Mouse (Mus musculus): ENCODE measurements at regions not wholly inside any gene's neighbourhood (a gene's known extent, or its start where the extent isn't known, plus 50 kb on each side); places are given as distances from the start of the nearest gene placed in this dataset.
"Not testable (repeated sequence)": the region's sequence is repeated elsewhere in the genome, so short reads cannot be mapped to it uniquely, and the experiment has no call there.

DNA sequence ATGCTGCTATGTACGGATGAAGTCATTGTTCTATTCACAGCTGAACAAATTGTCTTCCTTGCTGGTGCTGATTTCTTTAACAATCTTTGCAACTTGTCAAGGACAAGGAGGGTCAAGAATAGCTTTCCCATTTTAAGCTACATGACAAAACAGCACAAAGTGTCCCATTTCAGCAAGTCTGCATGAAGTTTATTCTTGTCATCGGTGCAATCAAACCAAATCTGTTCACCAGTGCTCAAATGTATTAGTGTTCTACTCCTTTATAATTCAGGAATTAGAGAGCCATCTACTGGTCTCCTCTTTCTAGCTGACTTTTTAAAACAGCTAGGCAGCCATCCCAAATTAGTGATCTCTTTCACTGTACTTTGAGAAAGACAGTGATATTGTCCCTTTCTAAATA lies 1040.8 kb downstream of the Galc start:
- DNase-seq (ENCODE audit: low spot score in 2 of 2), result peak; percentile 2 to 37

DNA sequence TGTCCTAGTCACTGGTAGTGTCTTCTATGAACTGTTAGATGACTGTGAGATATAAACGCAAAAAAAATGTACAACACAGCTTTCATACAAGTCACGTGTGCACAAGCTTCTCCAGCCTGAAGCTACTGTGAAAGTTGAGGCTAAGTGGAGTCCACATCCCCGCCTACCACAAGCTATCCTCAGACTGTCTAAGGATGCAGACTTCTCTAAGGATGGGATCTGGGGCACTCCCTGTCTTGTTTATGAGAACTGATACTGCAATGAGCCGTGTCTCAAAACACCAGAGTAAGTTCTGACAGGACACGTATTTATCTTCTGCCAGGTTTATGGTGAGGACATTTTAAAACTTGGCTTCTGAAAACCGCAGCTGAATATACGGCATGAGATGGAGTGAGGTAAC lies 1041.7 kb downstream of the Galc start:
- no peak for DNase-seq (ENCODE audit: low spot score in 2 of 2)

DNA sequence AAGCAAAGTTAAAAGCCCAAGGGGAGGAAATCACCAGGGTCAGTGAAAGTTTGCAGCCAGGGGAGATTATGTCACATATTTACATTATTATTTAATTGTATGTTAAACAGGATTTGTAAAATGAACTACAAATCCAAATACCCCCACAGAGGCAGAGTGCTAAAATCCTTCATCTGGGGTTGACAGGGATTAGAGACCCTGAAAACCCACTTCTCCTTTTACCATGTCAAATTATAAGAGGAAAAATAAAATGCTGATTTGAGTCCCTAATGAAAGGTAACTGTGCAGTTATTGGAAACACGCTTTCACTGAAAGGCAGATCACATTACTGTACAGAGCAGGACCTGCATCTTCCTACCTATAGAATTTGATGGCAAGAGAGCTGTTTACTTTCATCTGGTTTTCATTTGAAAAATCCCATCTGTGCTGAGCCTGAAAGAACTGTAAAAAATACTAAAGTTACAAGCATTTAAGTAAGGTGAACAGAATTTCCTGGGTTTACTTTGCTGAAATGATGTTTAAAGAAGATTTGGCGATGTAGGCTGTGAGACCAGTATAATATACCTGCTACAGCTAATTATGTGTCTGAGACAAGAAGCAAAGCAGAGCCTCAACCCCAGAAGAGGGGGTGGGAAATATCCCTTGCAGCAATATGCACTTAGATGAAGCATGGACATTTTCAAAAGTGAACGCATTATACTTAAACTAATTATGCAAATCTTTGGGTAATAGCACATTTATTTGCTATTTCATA lies 1055.4 kb downstream of the Galc start:
- no peak for DNase-seq (ENCODE audit: low spot score in 2 of 2)

DNA sequence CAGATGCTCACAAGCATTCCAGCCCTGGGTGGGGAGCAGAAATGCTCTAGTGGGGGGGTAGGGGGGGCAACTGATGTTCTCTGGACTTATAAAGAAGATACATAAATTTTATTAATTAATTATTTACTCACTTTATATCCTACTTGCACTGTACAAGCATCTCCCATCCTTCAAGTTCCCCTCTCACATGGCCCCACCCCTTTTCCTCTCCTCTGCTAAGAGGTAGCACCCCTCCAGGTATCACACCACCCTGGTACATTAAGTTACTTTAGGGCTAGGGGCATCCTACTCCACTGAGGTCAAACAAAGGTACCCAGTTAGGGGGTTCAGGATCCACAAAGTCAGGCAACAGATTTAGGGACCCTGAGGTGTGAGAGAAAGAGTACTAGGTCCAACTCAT lies 1097.4 kb downstream of the Galc start:
- DNase-seq (ENCODE audit: low spot score in 2 of 2), result no peak

DNA sequence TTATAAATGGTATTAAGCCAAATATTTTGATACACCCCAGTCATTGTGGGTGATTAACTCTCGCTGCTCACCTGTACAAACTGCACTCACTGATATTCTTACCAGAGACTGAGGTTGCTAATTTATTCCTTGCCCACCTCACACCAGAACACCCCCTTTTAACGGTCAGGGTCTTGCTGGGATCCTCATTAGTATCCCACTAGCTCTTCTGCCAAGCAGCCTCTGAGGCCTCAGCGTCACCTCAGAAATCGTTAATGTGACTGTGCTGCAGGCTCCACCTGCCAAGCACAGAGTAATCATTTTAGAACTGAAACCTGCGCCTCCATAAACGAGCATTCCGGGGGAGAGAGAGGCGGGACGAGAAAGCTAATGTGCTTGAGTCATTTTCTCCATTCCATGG lies 1097.8 kb downstream of the Galc start:
- DNase-seq (ENCODE audit: low spot score in 2 of 2), result no peak

DNA sequence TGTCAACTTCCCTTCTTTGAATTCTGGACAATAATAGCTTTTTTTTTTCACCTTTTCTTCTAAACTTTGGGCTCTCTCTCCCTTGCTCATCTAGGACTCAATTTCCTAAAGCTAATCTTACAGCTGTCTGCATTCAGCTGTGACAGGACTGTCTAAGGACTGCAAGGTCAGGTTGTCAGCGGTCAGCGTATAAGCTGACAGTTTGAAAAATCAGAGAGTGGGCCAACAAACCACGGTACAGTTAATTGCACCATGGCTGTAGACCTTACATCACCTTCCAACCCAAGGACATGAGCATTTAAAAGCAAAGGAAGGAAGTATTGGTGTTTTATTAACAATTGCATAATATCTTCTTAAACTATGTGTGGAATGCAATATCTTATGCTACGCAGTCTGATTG lies 1100.9 kb downstream of the Galc start:
- DNase-seq (ENCODE audit: low spot score in 2 of 2), result no peak

DNA sequence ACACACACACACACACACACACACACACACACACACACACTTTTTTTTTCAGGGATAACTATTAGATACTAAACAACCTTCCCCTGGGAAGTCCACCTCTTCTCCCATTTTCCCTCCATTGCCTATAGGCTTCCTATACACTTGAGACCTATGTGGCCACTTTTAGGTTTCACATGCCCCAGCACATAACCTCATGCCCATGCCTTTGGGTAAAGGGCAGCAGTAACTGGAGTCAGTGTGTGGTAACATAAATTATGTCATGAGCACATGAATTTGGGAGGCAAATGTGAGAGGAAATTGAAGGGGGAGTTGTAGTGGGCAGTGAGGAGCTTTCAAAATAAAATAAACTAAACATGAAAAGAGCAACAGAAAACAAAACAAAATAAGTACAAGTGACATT lies 1101.5 kb downstream of the Galc start:
- no peak for DNase-seq (ENCODE audit: low spot score in 2 of 2)

DNA sequence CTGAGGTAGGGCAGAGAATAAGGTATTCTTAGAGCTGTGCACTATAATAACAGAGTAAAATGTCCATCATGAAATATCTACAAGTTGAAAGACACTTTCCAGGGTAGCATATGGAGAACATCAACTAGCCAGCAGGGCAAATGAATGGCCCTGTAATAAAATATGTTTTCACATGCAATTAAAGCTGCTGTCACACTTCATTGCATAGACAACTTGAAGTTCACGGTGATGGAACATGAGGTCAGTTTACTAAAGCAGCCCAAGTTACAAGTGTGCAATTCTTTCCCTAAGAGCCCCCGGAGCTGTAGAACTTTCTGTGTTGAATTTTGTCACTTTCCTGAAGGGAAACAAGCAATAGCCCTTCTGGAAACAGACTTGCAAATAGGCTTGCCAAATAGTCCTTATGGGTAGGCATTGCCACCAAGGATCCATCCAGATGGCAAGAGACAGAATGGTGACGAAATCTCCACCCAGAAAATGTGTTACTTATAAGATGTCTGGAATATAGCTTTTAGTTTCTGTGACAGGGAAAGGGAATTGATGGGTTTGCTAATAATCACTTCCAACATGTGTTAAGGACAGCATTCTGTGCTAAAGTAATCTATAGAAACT lies 1102.7 kb downstream of the Galc start:
- DNase-seq (ENCODE audit: low spot score in 2 of 2), result peak; percentile 48 to 70

DNA sequence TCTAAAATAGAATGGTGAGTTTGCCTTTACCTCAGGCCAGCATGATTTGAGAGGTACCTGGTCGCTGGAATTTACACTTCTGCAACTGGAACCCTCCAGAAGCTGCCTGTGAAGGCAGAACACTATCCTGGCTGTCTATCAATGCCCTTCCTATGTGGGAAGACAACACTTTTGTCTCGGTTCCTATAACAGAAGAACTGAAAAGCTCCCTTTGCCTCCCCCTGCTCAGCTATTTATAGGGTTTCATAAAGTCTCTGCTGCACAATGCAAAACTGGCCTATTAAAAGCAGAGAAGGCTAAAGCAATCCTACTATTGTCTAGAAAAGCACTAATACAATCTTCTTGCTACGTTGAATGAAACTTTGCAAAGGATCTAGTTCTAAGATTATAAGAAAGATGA lies 1116.5 kb downstream of the Galc start:
- DNase-seq (ENCODE audit: low spot score in 2 of 2), result no peak

DNA sequence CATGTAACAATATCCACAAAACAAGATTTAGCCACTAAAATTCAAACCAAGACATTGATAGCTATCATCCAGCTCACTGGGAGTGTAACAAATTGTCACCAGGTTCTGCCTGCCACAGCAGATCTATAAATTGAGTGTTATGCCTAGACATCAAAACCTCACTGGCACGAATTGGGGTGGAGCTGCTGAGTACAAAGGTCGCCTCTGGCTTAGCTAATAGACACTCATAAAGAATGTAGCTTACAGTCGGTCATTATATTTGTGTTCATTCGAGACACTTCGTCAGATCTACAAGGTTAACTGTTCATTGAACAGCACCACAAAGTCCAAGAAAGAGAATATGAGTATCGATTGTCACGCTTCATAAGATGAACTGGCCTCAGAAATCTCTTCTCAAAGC lies 1121.3 kb downstream of the Galc start:
- no peak for DNase-seq (ENCODE audit: low spot score in 2 of 2)

DNA sequence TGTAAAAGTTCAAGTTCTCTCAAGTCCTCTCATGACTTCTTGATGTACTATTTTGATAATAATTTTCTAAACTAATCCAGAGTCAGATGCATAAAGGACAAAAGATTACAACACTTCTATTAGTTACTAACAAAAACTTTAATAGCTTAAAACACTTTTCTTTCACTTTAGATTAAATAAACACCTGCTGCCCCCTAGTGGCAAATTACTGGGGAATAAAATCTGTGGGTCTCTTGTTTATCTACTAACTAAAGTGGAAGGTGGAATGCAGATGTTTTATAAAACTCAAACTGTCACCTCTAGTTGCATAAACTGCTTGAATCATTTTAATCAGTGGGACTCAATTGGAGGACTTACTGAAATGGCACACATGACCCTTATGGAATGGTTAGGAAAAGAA lies 1129.0 kb downstream of the Galc start:
- peak in 1 of 2 experiments; percentile 55 for DNase-seq (ENCODE audit: low spot score in 2 of 2)

DNA sequence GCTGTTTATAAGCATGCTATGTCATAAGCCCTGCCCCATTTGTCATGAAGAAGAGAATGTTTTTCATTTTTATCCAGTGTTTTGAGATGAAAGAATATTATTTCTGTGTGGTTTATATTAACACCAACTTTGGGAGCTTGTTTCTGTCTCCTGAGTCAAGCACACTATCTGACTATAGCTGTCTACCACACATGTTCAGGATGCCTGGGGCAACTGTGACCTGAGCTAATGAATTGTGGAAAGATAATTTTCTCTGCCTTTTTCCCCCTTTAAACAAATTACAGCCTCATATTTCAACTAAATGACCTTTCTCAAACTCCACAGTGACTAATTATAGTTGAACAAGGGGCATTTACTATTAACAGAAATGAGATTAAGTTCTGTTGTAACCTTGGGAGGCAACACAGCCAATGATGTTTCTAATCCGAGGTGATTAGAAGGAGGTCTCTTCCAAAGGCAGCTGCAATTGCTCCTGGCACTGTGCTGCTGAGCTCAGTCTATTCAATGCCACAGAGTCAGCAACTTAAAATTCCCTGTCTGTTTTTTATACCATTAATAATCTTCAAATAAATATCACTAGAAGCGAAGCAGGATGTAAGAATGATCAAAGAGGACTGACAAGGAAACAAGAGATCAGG lies 1168.6 kb downstream of the Galc start:
- no peak for DNase-seq (ENCODE audit: low spot score in 2 of 2)

DNA sequence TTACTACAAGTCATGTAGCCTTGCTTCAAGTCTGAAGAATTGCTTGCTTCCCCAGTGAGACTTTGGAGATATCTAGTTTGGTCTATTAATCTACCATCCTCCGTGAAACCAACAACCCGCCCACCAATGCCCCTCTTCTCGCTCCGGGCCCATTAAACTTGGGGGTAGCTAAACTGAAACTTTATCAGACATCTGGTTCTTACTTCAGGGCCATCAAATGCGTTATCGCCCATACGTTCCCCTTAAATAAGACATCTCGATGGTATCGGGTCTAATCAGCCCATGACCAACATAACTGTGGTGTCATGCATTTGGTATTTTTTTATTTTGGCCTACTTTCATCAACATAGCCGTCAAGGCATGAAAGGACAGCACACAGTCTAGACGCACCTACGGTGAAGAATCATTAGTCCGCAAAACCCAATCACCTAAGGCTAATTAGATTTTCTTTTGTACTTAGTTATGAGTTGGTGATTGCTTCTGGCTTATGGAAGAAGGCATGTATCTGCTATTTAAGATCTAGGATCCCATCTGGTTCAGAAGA lies 1197.8 kb downstream of the Galc start:
- not testable (repeated sequence) for DNase-seq (ENCODE audit: low spot score in 2 of 2)

DNA sequence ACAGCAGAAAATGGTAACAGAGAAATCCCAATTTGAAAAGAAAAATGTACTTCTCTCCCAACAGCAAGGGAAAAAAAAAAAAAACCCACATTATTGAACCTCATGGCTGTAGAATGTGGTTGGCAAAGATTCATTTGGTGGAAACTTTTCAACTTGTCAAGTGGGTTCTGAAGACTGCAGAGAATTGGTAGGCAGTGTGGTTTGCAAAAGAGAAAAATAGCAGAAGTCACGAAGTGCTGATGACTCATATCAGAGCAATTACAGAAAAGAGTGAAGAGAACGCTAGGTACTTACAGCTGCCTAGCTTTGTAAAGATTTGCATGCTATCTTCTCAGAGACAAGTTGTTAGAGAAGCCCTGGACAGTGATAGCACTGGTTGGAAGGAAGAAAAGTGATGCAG lies 1211.6 kb downstream of the Galc start:
- DNase-seq (ENCODE audit: low spot score in 2 of 2), result peak in 1 of 2 experiments; percentile 10
